Mouse (Mus musculus) liver, embryonic 11.5 days (tissue): ENCODE measurements around the gene Snd1. TPM values are rescaled to one million over a fixed set of nuclear protein-coding genes. Genes with fewer than 3 reads are reported as not detected.

Source experiments
- ATAC-seq: fragments of 200-750 bp; cut with Nextera tagmentation; replicated peaks from 2 replicates; pipeline ENCODE4 v1.8.0; 2017; ENCODE audit warnings: moderate number of reproducible peaks, mild to moderate bottlenecking, moderate TSS enrichment, moderate library complexity; ENCODE audit not compliant: low FRiP score
- DNase-seq: peaks from one replicate; pipeline ENCODE4 v3.0.0-alpha.2; 2017; ENCODE audit warnings: low spot score
- H3K27ac ChIP-seq: fragments of 300-500 bp; sonication (generic); 2 replicates; pipeline ENCODE4 v1.5.1; 2014; ENCODE audit warnings: mild to moderate bottlenecking, low read depth, low read length, control low read depth
- H3K27me3 ChIP-seq: fragments of 300-500 bp; sonication (generic); replicated peaks from 2 replicates; pipeline ENCODE4 v1.6.1; 2014; ENCODE audit warnings: low read length, mixed read lengths; ENCODE audit not compliant: control insufficient read depth, insufficient read depth
- H3K36me3 ChIP-seq: fragments of 300-500 bp; sonication (generic); 2 replicates; pipeline ENCODE4 v1.6.1; 2014; ENCODE audit warnings: mild to moderate bottlenecking, low read length, moderate library complexity, mixed read lengths; ENCODE audit not compliant: control insufficient read depth, insufficient read depth
- H3K4me1 ChIP-seq: fragments of 300-500 bp; sonication (generic); replicated peaks from 2 replicates; pipeline ENCODE4 v1.6.1; 2014; ENCODE audit warnings: low read length, mixed read lengths; ENCODE audit not compliant: control insufficient read depth, insufficient read depth
- H3K4me2 ChIP-seq: fragments of 300-500 bp; sonication (generic); 2 replicates; pipeline ENCODE4 v1.6.1; 2014; ENCODE audit warnings: mild to moderate bottlenecking, control low read depth, moderate library complexity
- H3K4me3 ChIP-seq: fragments of 300-500 bp; sonication (generic); 2 replicates; pipeline ENCODE4 v1.5.1; 2014; ENCODE audit warnings: low read depth, low read length, control low read depth
- H3K9ac ChIP-seq: fragments of 300-500 bp; sonication (generic); 2 replicates; pipeline ENCODE4 v1.6.1; 2014; ENCODE audit warnings: low read depth, low read length, control low read depth
- H3K9me3 ChIP-seq: fragments of 300-500 bp; sonication (generic); 2 replicates; pipeline ENCODE4 v1.6.1; 2016; ENCODE audit warnings: low read length, inconsistent platforms, mixed read lengths; ENCODE audit not compliant: control insufficient read depth
- WGBS: fragments of 180-500 bp; shearing (Covaris S2); extraction: QIAGEN DNeasy Blood & Tissue Kit; methylation state at CpG from one replicate; pipeline ENCODE4 v1.1.7; 2014; 5-methylcytosine and 5-hydroxymethylcytosine counted together
- polyA plus RNA-seq: library from polyadenylated mRNA; unstranded; fragments of >200 nt; fragmentation: Nextera tagmentation; extraction: Ambion mirVana; gene quantifications from 2 replicates; pipeline ENCODE4 v1.2.1, GENCODE M21; 2014

The Snd1 gene
- polyA plus RNA-seq, 1 experiment from 2014 or later = 107 TPM

GRCm38 (mm10) chr6:28981966-28982701 lies 507.2 kb downstream of the Snd1 start:
- 13% methylated on average over 18 of the region's 18 CpGs for WGBS
- no peak overlapping the region for H3K9ac ChIP-seq
- H3K4me3 ChIP-seq = no peak overlapping the region; the same call in 1 of the 2 replicates
- H3K9me3 ChIP-seq = no peaks in the 10 kb centered on the region
- peaks cover 4% of the 10 kb centered on the region; the same call in 1 of the 2 replicates for H3K4me1 ChIP-seq
- peaks cover 47% of the 10 kb centered on the region for H3K27me3 ChIP-seq
- ATAC-seq (no peak), DNase-seq (peak; percentile 64)
- no peaks in the 10 kb centered on the region for H3K36me3 ChIP-seq
- no peak overlapping the region for H3K27ac ChIP-seq
- no peak overlapping the region for H3K4me2 ChIP-seq

GRCm38 (mm10) chr6:28982817-28983216 lies 507.9 kb downstream of the Snd1 start:
- DNase-seq (no peak), ATAC-seq (no peak)
- no peak overlapping the region for H3K27ac ChIP-seq
- H3K4me2 ChIP-seq = no peak overlapping the region
- H3K27me3 ChIP-seq = peaks cover 45% of the 10 kb centered on the region
- 70% methylated on average over 1 of the region's 1 CpGs for WGBS
- H3K4me1 ChIP-seq = peaks cover 4% of the 10 kb centered on the region; the same call in 1 of the 2 replicates
- no peaks in the 10 kb centered on the region for H3K36me3 ChIP-seq
- H3K4me3 ChIP-seq = no peak overlapping the region
- no peaks in the 10 kb centered on the region for H3K9me3 ChIP-seq
- no peak overlapping the region for H3K9ac ChIP-seq

Other genes with a start within 250 kb of the Snd1 start
- 39.5 and 41.2 TPM in 2 replicates for gene Zfp800, start 77.1 kb upstream of the Snd1 start, polyA plus RNA-seq
- gene Arf5, start 51.6 kb upstream of the Snd1 start, polyA plus RNA-seq = 348 and 356 TPM in 2 replicates
- 0.33 and 0.55 TPM in 2 replicates for gene Fscn3, start 47.4 kb upstream of the Snd1 start, polyA plus RNA-seq
- 5.8 and 6.7 TPM in 2 replicates for gene Gcc1, start 46.7 kb upstream of the Snd1 start, polyA plus RNA-seq
- gene Pax4, start 25.8 kb upstream of the Snd1 start, polyA plus RNA-seq = 0.26 TPM in 1 of 2 replicates, not detected in the other